Mouse (Mus musculus) hindbrain, embryonic 14.5 days (tissue): ENCODE results near the gene Ksr1. TPM values are rescaled to one million over a fixed set of nuclear protein-coding genes. Genes with fewer than 3 reads are reported as not detected.

Experiments used
- ATAC-seq: fragments of 200-750 bp; cut with Nextera tagmentation; 2 replicates; pipeline ENCODE4 v1.8.0; 2017; ENCODE audit warnings: moderate number of reproducible peaks, mild to moderate bottlenecking, moderate TSS enrichment, moderate library complexity; ENCODE audit not compliant: low FRiP score
- DNase-seq: peaks from one replicate; pipeline ENCODE4 v3.0.0-alpha.2; 2015; ENCODE audit warnings: low spot score
- H3K27ac ChIP-seq: fragments of 300-500 bp; sonication (generic); 2 replicates; pipeline ENCODE4 v1.5.1; 2014; ENCODE audit warnings: mild to moderate bottlenecking, moderate library complexity
- H3K27me3 ChIP-seq: fragments of 300-500 bp; sonication (generic); 2 replicates; pipeline ENCODE4 v1.6.1; 2014; ENCODE audit warnings: mild to moderate bottlenecking, low read length, mixed read lengths; ENCODE audit not compliant: control insufficient read depth, insufficient read depth
- H3K36me3 ChIP-seq: fragments of 300-500 bp; sonication (generic); replicated peaks from 2 replicates; pipeline ENCODE4 v1.6.1; 2014; ENCODE audit not compliant: control insufficient read depth, insufficient read depth
- H3K4me1 ChIP-seq: fragments of 300-500 bp; sonication (generic); replicated peaks from 2 replicates; pipeline ENCODE4 v1.6.1; 2014; ENCODE audit warnings: antibody characterized with exemption, low read length, mixed read lengths; ENCODE audit not compliant: control insufficient read depth, insufficient read depth
- H3K4me2 ChIP-seq: fragments of 300-500 bp; sonication (generic); replicated peaks from 2 replicates; pipeline ENCODE4 v1.6.1; 2014; ENCODE audit warnings: mild to moderate bottlenecking, moderate library complexity
- H3K4me3 ChIP-seq: fragments of 300-500 bp; sonication (generic); replicated peaks from 2 replicates; pipeline ENCODE4 v1.5.1; 2014; ENCODE audit warnings: mild to moderate bottlenecking, low read length
- H3K9ac ChIP-seq: fragments of 300-500 bp; sonication (generic); 2 replicates; pipeline ENCODE4 v1.6.1; 2014
- H3K9me3 ChIP-seq: fragments of 300-500 bp; sonication (generic); 2 replicates; pipeline ENCODE4 v1.6.1; 2016; ENCODE audit warnings: low read length; ENCODE audit not compliant: control insufficient read depth
- WGBS: fragments of 180-500 bp; shearing (Covaris S2); extraction: QIAGEN DNeasy Blood & Tissue Kit; methylation state at CpG from one replicate; pipeline ENCODE4 v1.1.7; 2014; 5-methylcytosine and 5-hydroxymethylcytosine counted together
- polyA plus RNA-seq: library from polyadenylated mRNA; unstranded; fragments of >200 nt; fragmentation: Nextera tagmentation; extraction: Ambion mirVana; gene quantifications from 2 replicates; pipeline ENCODE4 v1.2.1, GENCODE M21; 2014

The Ksr1 gene
- polyA plus RNA-seq, 1 experiment from 2014 or later, result 7.7 TPM

DNA sequence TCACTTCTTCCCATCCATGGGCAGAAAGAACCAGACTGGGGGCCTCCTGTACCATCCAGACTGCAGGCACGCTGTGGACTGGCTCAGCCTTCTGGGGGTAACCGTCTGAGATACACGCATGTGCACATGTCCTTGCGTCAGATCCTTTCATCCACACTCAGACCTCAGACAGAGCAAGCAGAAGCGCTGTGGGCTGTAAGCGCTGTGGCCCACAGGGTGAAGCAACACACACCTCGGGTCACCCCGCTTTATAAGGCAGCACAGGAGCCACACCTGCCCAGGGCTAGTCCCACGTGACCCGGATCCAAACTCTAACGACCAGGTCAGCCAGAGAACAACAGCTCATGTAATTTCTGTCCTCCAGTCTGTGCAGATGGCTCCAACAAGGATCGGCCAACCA lies 59.4 kb downstream of the Ksr1 start:
- H3K4me1 ChIP-seq, result 0 out of 2 replicates have a peak, but pooled peaks cover 7% of the 10 kb centered on the region
- H3K36me3 ChIP-seq, result no peaks in the 10 kb centered on the region
- H3K4me2 ChIP-seq, result no peak overlapping the region
- ATAC-seq (no peak), DNase-seq (no peak)
- no peaks in the 10 kb centered on the region for H3K27me3 ChIP-seq
- no peaks in the 10 kb centered on the region for H3K9me3 ChIP-seq
- no peak overlapping the region for H3K9ac ChIP-seq
- H3K27ac ChIP-seq, result no peak overlapping the region
- no peak overlapping the region for H3K4me3 ChIP-seq
- 90% methylated on average over 12 of the region's 12 CpGs for WGBS

DNA sequence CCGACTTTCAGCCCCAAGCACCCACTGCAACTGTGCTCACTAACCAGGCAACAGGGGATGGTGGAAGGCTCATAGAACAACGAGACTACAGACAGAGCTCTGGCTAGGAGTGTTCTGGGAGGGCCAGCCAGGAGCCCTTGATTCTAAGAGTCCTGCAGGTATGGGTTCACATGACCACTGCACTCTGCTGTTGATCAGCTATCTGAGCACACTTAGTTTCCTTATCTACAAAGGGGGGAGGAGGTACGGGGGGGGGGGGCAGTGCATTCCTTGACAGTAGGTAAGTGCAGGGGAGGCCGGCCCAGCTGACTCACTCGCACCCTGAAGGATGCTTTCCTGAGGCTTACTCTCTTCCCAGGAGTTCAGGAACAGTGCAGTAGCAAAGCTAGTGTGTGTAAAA lies 61.1 kb downstream of the Ksr1 start:
- 83% methylated on average over 5 of the region's 5 CpGs for WGBS
- Histone ChIP-seq H3K4me1 (0 out of 2 replicates have a peak, but pooled peaks cover 7% of the 10 kb centered on the region), H3K36me3 (no peaks in the 10 kb centered on the region), H3K27ac (no peak overlapping the region), H3K4me2 (no peak overlapping the region), H3K4me3 (no peak overlapping the region), H3K9me3 (no peaks in the 10 kb centered on the region), H3K9ac (no peak overlapping the region), H3K27me3 (no peaks in the 10 kb centered on the region)
- ATAC-seq, result no peak
- DNase-seq, result no peak

DNA sequence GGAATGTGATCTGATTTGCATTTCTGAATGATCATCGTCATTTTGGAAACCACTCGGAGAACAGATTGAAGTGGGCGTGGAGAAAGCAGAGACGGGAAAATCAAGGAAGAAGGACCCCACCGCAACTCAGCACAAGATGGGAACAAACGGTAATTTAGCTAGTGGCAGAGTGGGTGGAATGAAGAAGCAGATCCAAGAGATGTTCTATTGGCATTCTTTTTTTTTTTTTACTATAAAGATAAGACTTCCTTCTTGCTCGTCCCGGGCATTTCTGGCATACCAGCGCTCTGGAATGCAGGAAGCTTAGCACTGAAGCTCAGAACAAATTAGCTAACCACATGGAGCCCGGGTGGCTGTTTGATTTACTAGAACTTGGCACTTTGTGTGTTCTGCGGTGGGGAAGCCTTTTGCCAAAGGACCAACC lies 63.2 kb downstream of the Ksr1 start:
- Histone ChIP-seq H3K4me1 (no peaks in the 10 kb centered on the region), H3K9ac (no peak overlapping the region), H3K4me2 (no peak overlapping the region), H3K27ac (no peak overlapping the region), H3K36me3 (no peaks in the 10 kb centered on the region), H3K27me3 (no peaks in the 10 kb centered on the region), H3K4me3 (no peak overlapping the region), H3K9me3 (no peaks in the 10 kb centered on the region)
- ATAC-seq, result no peak
- 81% methylated on average over 11 of the region's 11 CpGs for WGBS
- DNase-seq, result no peak

DNA sequence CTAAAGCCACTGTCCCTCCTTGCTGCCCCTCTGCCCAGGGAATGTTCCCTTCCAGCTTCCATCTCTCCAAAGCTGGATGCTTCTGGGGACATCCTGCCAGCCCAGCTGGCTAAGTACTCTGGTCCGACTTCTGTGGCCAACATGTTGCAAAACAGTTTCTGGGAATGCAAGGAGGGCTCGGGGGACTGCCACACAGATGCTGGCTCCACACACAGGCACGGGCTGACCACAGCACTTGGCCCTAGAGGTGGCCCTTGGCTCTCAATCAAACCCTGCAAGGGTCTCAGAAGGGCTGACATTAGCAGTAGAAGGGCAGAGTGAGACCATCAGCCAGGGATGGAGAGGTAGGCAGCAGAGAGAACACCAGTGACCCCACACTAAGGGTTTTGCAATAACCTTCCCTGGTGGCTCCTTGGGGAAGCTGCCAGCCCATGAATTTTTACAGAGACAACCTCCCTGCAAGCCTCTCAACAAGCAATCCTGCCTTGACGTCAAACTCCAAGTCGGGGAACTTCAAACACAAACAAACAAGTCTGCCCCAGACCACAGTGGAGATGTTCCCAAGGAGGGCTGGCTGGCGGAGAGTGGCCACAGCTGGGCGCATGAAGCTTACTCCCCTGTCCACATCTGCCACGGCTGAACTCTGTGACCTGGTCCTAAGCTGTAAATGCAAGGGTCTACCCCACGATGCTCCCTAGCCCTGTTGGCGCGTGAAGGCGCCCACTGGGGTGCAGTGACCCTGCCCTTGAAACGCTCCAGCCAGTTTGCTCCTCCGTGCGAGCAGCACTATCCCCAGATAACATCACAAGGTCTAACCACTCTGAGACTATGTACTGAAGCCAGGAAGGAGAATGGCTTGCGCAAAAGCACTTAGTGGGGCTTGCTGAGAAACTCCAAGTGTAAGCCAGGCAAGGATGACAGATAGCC lies 65.0 kb downstream of the Ksr1 start:
- 78% methylated on average over 16 of the region's 16 CpGs for WGBS
- no peak for ATAC-seq

DNA sequence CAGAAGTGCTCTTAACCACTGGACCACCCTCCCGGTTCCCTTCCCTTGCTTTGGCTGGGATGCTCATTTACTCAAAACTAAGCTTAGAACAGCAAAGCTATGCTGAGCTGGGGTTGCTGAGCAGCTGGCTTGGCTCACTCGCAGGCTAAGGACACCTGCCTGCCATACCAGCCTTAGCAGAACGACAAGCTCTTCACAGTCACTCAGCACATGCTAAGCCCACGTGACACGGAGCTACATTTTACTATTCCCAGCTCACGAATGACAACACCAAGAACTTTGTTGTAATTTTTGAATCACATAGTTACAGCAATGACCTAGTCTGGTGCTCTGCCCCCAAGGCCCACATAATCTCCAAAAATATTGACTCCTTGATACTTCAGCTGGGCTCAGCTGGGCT lies 66.1 kb downstream of the Ksr1 start:
- no peaks in the 10 kb centered on the region for H3K4me1 ChIP-seq
- H3K4me2 ChIP-seq, result no peak overlapping the region
- H3K27me3 ChIP-seq, result no peaks in the 10 kb centered on the region
- no peaks in the 10 kb centered on the region for H3K9me3 ChIP-seq
- H3K27ac ChIP-seq, result no peak overlapping the region
- WGBS, result 90% methylated on average over 6 of the region's 6 CpGs
- H3K4me3 ChIP-seq, result no peak overlapping the region
- ATAC-seq (no peak), DNase-seq (no peak)
- no peak overlapping the region for H3K9ac ChIP-seq
- no peaks in the 10 kb centered on the region for H3K36me3 ChIP-seq

More for the DNA sequence above, 65.0 kb downstream of the Ksr1 start:
- Histone ChIP-seq H3K4me1 (no peaks in the 10 kb centered on the region), H3K27ac (no peak overlapping the region), H3K9me3 (no peaks in the 10 kb centered on the region), H3K36me3 (no peaks in the 10 kb centered on the region), H3K9ac (no peak overlapping the region), H3K27me3 (no peaks in the 10 kb centered on the region), H3K4me3 (no peak overlapping the region), H3K4me2 (no peak overlapping the region)
- no peak for DNase-seq

DNA sequence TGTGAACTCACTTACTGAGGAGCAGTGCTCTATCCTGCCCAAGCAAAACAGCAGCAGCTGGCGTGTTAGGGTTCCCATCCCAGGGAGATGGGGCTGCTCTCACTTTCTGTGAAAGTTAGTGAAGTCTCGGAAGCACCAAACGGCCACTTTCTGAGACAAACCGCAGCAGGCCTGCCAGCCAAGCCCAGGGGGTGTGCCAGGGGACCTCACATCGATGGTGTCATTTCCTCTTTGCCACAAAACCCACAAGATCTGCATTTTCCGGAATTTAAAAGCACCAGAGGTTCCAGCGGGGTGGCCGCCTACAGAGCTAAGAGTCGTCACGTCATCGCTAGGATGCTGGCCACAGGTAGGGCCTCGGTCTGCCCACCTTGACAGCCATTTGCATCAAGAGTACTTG lies 69.7 kb downstream of the Ksr1 start:
- DNase-seq, result no peak
- no peaks in the 10 kb centered on the region for H3K9me3 ChIP-seq
- no peaks in the 10 kb centered on the region for H3K27me3 ChIP-seq
- no peak overlapping the region for H3K27ac ChIP-seq
- no peak for ATAC-seq
- no peaks in the 10 kb centered on the region for H3K4me1 ChIP-seq
- H3K4me2 ChIP-seq, result no peak overlapping the region
- H3K36me3 ChIP-seq, result no peaks in the 10 kb centered on the region
- H3K9ac ChIP-seq, result no peak overlapping the region
- H3K4me3 ChIP-seq, result no peak overlapping the region
- WGBS, result 87% methylated on average over 12 of the region's 12 CpGs

DNA sequence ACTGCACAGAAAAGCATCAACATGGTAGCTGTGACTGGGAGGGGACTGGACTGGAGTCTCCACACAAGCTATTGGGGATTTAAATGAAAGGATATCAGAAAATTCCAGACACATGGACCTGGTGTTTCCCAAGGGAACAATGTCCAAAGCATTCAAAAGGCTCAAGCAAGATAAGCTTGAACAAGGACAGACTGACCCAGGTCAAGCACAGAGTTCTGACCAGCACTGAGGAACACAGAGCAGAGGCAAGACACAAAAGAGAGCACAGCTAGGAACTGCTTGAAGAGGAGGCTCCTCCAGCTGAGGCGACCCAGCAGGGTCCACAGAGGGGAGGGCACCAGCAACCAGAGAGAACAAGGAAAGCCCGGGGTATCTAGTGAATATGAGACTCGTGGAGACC lies 71.2 kb downstream of the Ksr1 start:
- Histone ChIP-seq H3K27me3 (no peaks in the 10 kb centered on the region), H3K4me1 (peaks cover 3% of the 10 kb centered on the region; the same call in 1 of the 2 replicates), H3K4me3 (no peak overlapping the region), H3K4me2 (no peak overlapping the region), H3K36me3 (no peaks in the 10 kb centered on the region), H3K9me3 (no peaks in the 10 kb centered on the region), H3K27ac (no peak overlapping the region), H3K9ac (no peak overlapping the region)
- ATAC-seq (no peak), DNase-seq (no peak)
- WGBS, result 48% methylated on average over 3 of the region's 3 CpGs

DNA sequence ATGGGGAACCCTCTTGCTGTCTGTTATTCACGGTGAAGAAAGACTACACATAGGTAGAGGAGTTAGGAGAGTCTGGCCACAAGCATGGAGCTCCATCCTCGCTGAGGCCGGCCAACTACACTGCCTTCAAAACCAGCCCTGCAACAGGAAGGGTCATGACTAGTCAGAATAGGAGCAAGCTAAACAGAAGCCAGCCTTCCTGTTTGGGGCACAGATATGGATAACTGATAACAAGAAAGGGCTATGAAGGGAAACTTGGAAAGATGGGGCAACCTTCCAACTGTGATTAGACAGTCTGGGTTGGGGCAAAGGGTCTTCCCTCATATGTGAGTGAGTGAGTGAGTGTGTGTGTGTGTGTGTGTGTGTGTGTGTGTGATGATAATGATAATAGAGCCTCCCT lies 71.6 kb downstream of the Ksr1 start:
- Histone ChIP-seq H3K27ac (no peak overlapping the region), H3K9ac (no peak overlapping the region), H3K4me3 (no peak overlapping the region), H3K9me3 (no peaks in the 10 kb centered on the region), H3K4me1 (peaks cover 8% of the 10 kb centered on the region; the same call in 1 of the 2 replicates), H3K4me2 (no peak overlapping the region), H3K36me3 (no peaks in the 10 kb centered on the region), H3K27me3 (no peaks in the 10 kb centered on the region)
- ATAC-seq (no peak), DNase-seq (no peak)
- 99% methylated on average over 3 of the region's 3 CpGs for WGBS

DNA sequence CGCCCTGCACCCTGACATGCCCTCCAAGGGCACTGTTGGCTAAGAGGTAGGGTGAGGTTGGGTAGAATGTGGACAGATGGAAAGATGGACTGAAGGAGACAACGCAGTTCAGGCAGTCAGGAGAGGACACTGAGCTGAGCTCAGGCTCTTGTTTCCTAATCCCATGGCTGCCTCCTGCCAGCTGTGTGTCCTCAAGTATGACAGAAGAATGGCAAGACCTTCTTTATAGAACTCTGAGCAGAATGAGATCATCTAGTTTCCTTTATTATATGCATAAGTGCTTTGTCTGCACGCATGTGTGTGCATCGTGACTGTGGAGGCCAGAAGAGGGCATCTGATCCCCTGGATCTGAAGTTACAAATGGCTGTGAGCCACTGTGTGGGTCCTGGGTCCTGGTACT lies 72.6 kb downstream of the Ksr1 start:
- Histone ChIP-seq H3K9ac (no peak overlapping the region), H3K27me3 (no peaks in the 10 kb centered on the region), H3K4me1 (peaks cover 12% of the 10 kb centered on the region; the same call in 1 of the 2 replicates), H3K36me3 (no peaks in the 10 kb centered on the region), H3K4me3 (no peak overlapping the region), H3K4me2 (no peak overlapping the region), H3K27ac (no peak overlapping the region), H3K9me3 (no peaks in the 10 kb centered on the region)
- DNase-seq (no peak), ATAC-seq (no peak)
- 93% methylated on average over 4 of the region's 4 CpGs for WGBS
